Mouse (Mus musculus): ENCODE measurements around the gene Tcf7l1. TPM values are rescaled to one million over a fixed set of nuclear protein-coding genes. Genes with fewer than 3 reads are reported as not detected.

Gene Tcf7l1
- total and polyA plus RNA-seq, 3 experiments = not detected

- Histone ChIP-seq H3K79me2 (ENCODE audit: control insufficient read depth, insufficient read depth, low read length, poor library complexity) (no peaks in the 10 kb centered on the region), H3K4me1 (ENCODE audit: control insufficient read depth in 1 of 2, insufficient read depth in 2 of 2, low read length in 2 of 2) (no peaks in the 10 kb centered on the region), H3K4me3 (ENCODE audit: control insufficient read depth in 1 of 2, insufficient read depth in 1 of 2, low read depth in 2 of 2, low read length in 2 of 2) (no peak overlapping the region), H3K27me3 (ENCODE audit: control insufficient read depth in 1 of 2, insufficient read depth in 2 of 2, low read length in 2 of 2) (peaks cover 0 to 17% of the 10 kb centered on the region in 2 experiments), H3K9me3 (replicated peaks; ENCODE audit: insufficient read depth, low read length) (no peaks in the 10 kb centered on the region), H3K27ac (ENCODE audit: control insufficient read depth, low read depth, low read length) (no peak overlapping the region), H3K9ac (ENCODE audit: control insufficient read depth, low read depth, low read length, poor library complexity, severe bottlenecking) (no peak overlapping the region), H3K36me3 (ENCODE audit: control insufficient read depth in 1 of 2, insufficient read depth in 2 of 2, low read length in 2 of 2) (no peaks in the 10 kb centered on the region)
- DNase-seq (ENCODE audit: low read depth, low spot score) = no peak
- TF ChIP-seq NELFE (IDR thresholded peaks at IDR 0.05; ENCODE audit: low read depth, low read length) (no peak), SMC3 (IDR thresholded peaks at IDR 0.05; ENCODE audit: low read depth, low read length) (no peak), CHD1 (IDR thresholded peaks at IDR 0.05; ENCODE audit: low read depth, low read length) (no peak), ZKSCAN1 (IDR thresholded peaks at IDR 0.05; ENCODE audit: low read depth, low read length) (no peak), MAFK (IDR thresholded peaks at IDR 0.05; ENCODE audit: borderline replicate concordance, low read depth, low read length) (no peak), TBP (IDR thresholded peaks at IDR 0.05; ENCODE audit: low read depth, low read length) (no peak), TCF12 (IDR thresholded peaks at IDR 0.05; ENCODE audit: low read depth, low read length) (no peak), BHLHE40 (IDR thresholded peaks at IDR 0.05; ENCODE audit: borderline replicate concordance, low read depth, low read length) (no peak), POLR2A (IDR thresholded peaks at IDR 0.05; ENCODE audit: control insufficient read depth in 1 of 2, insufficient read depth in 1 of 2, low read depth in 1 of 2, low read length in 2 of 2, poor library complexity in 1 of 2) (no peak), ZMIZ1 (IDR thresholded peaks at IDR 0.05; ENCODE audit: low read depth, low read length) (no peak), ZNF384 (IDR thresholded peaks at IDR 0.05; ENCODE audit: low read depth, low read length) (no peak), CHD2 (IDR thresholded peaks at IDR 0.05; ENCODE audit: low read length) (no peak), RAD21 (IDR thresholded peaks at IDR 0.05; ENCODE audit: low read depth, low read length) (no peak), UBTF (IDR thresholded peaks at IDR 0.05; ENCODE audit: borderline replicate concordance, insufficient read depth, low read depth, low read length) (no peak), GATA1 (IDR thresholded peaks at IDR 0.05; ENCODE audit: low read depth, low read length) (no peak), POLR2AphosphoS2 (IDR thresholded peaks at IDR 0.05; ENCODE audit: low read length) (no peak)
Observed at GRCm38 (mm10) chr6:72696601-72697335, 92.3 kb downstream of the Tcf7l1 start.

GRCm38 (mm10) chr6:72694791-72695204 is 94.3 kb downstream of the Tcf7l1 start:
- Histone ChIP-seq H3K36me3 (ENCODE audit: control insufficient read depth in 1 of 2, insufficient read depth in 2 of 2, low read length in 2 of 2) (no peaks in the 10 kb centered on the region), H3K27me3 (ENCODE audit: control insufficient read depth in 1 of 2, insufficient read depth in 2 of 2, low read length in 2 of 2) (peaks cover 0 to 15% of the 10 kb centered on the region in 2 experiments), H3K4me1 (ENCODE audit: control insufficient read depth in 1 of 2, insufficient read depth in 2 of 2, low read length in 2 of 2) (no peaks in the 10 kb centered on the region), H3K9ac (ENCODE audit: control insufficient read depth, low read depth, low read length, poor library complexity, severe bottlenecking) (no peak overlapping the region), H3K27ac (ENCODE audit: control insufficient read depth, low read depth, low read length) (no peak overlapping the region), H3K9me3 (replicated peaks; ENCODE audit: insufficient read depth, low read length) (no peaks in the 10 kb centered on the region), H3K4me3 (ENCODE audit: control insufficient read depth in 1 of 2, insufficient read depth in 1 of 2, low read depth in 2 of 2, low read length in 2 of 2) (no peak overlapping the region), H3K79me2 (ENCODE audit: control insufficient read depth, insufficient read depth, low read length, poor library complexity) (no peaks in the 10 kb centered on the region)
- no peak for DNase-seq (ENCODE audit: low read depth, low spot score)
- no peak for TF ChIP-seq TAL1 (IDR thresholded peaks at IDR 0.05; ENCODE audit: low read length)
- no peak for TF ChIP-seq GATA1 (IDR thresholded peaks at IDR 0.05; ENCODE audit: low read depth, low read length)
- TF ChIP-seq USF1 (IDR thresholded peaks at IDR 0.05; ENCODE audit: low read depth, low read length) = no peak
- no peak for TF ChIP-seq CHD2 (IDR thresholded peaks at IDR 0.05; ENCODE audit: low read length)
- TF ChIP-seq KAT2A (conservative IDR thresholded peaks at IDR 0.05; ENCODE audit: low read depth, low read length) = no peak
- no peak for TF ChIP-seq MYC (IDR thresholded peaks at IDR 0.05; ENCODE audit: low read depth, low read length)
